Mouse (Mus musculus): ENCODE results near the gene 2310034G01Rik.

- TF ChIP-seq EP300 (IDR thresholded peaks at IDR 0.05; ENCODE audit: low read depth) (no peak), CTCF (IDR thresholded peaks at IDR 0.05; ENCODE audit: low read depth) (no peak)
Observed at GRCm38 (mm10) chr19:46308303-46308702, 41.8 kb downstream of the 2310034G01Rik start.
